Mouse (Mus musculus) C3H10T1/2 (cell line): ENCODE data around the gene Olfr1249. TPM values are rescaled to one million over a fixed set of nuclear protein-coding genes. Genes with fewer than 3 reads are reported as not detected.

Source experiments
- polyA plus RNA-seq, 2 experiments: library from polyadenylated mRNA; unstranded; fragments of >200 nt; fragmentation: generic; extraction: Trizol; gene quantifications; one replicate each; pipeline ENCODE4 v1.2.1; 2012; ENCODE audit warnings: missing spikeins in 2 of 2

Gene Olfr1249
- polyA plus RNA-seq, result not detected

DNA sequence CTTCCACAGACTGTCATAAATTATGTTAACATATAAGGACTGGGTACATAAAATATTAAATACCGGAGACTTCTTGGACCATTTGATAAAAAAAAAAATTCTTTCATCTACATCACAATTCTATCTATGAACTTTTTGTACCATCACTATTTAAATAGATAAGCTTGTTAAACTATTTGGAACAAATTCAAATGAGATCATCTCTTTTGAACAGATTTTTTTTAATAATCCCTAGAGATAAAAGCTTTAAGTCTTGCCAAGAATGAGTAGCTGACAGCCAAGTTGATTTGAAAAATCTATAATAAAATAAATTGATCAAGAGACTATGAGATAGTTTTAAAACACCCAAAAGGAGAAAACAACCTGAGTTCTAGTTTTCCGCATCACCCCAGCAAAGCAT lies at the start of gene Olfr1249:
TSS of gene Olfr1249 (minus strand) at position 101 of the 400 bp plus-strand sequence.

DNA sequence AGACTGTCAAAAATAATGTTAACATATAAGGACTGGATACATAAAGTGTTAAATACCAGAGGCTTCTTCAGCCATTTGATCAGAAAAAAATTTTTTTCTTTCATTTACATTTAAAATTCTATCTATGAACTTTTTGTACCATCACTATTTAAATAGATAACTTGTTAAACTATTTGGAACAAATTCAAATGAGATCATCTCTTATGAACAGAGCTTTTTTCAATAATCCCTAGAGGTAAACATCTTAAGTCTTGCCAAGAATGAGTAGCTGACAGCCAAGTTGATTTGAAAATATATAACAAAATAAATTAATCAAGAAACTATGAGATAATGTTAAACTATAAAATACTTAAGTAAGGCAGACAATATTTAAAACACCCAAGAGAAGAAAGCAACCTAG lies 37.1 kb upstream of the Olfr1249 start, which contains the start of gene Olfr1251:
TSS of gene Olfr1251 (minus strand) at position 101 of the 400 bp plus-strand sequence.

DNA sequence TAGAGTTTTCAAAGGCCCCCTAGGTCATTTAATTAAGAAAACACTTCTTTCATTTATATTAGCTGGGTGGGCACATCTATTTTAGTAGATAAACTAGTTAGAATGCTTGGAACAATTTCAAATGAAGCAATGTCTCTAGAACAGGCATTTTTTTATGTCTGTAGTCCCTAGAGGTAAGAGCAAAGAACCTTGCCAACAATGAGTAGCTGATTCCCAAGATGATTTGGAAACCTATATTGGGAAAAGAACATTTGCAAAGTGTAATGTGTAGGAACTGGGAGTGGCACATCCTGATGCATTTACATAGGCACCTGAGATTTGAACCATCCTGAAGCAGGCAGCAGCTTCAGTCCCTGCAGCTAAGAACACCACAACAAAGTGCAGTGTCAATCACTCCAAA lies 26.6 kb upstream of the Olfr1249 start, which contains the start of gene Olfr1250:
TSS of gene Olfr1250 (minus strand) at position 101 of the 400 bp plus-strand sequence.

DNA sequence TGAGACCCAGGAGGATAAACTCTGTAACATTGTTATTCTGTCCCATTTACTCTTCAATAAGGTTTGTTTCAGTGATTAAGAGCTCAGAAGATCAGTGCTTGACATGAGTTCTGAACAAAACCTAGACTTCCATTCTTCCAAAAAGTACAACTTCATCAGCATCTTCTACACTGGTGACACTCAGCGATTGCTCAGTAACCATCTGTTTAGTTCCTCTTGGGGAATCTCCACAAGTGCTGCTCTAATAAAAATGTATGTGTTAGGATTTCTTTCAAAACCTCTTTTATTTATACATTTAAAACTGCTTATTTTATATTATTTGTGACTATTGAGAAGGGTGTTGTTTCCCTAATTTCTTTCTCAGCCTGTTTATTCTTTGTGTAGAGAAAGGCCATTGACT lies 16.6 kb downstream of the Olfr1249 start, which contains the start of gene Olfr1248:
TSS of gene Olfr1248 (minus strand) at position 101 of the 400 bp plus-strand sequence.

DNA sequence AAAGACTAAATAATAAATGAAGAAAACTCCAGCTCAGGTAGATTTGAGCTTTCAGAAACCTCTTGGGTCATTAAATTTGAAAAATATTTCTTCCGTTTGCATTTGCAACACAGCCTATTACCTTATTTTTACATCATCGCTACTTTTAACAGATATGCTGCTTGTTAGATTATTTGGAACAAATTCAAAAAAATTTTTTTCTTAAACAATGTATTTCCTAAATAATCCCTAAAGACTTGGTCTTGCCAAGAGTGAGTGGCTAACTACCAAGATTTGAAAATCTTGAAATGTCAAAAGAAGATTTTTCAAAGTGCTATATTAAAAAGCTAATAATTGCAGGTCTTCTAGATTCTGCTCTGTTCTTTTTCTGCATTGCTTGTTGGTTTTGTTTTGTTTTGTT lies 20.8 kb downstream of the Olfr1249 start, which contains the start of gene Olfr1247:
TSS of gene Olfr1247 (minus strand) at position 101 of the 400 bp plus-strand sequence.

DNA sequence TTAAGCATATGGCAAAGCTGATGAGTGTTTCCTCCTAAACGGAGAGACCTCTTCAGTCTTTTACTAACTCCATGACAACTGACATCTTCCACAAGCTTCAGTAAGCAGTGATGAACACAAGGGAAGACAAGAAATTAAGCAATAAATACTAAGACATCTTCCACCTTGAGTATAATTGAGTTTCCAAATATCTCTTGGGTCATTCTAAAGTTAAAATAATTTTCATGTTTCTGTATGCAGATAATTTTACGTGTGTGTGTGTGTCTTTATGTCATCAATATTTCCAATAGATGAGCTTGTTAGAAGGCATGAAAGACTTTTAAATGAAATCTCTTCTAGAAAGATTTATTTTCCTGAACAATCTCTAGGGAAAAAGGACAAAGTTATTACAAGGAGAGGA lies 41.7 kb downstream of the Olfr1249 start, which contains the start of gene Olfr1246:
TSS of gene Olfr1246 (minus strand) at position 101 of the 400 bp plus-strand sequence.

Other genes with a start within 250 kb of the Olfr1249 start
- not detected for gene Olfr1238, start 225.3 kb downstream of the Olfr1249 start, polyA plus RNA-seq
- gene Olfr1239, start 214.6 kb downstream of the Olfr1249 start, polyA plus RNA-seq, result not detected
- gene Olfr1240, start 192.0 kb downstream of the Olfr1249 start, polyA plus RNA-seq, result not detected
- gene Olfr1241, start 147.9 kb downstream of the Olfr1249 start, polyA plus RNA-seq, result not detected
- gene Olfr1242, start 136.6 kb downstream of the Olfr1249 start, polyA plus RNA-seq, result not detected
- gene Olfr1243, start 103.5 kb downstream of the Olfr1249 start, polyA plus RNA-seq, result not detected
- gene Olfr1245, start 56.5 kb downstream of the Olfr1249 start, polyA plus RNA-seq, result not detected
- not detected for gene Olfr1246, start 41.8 kb downstream of the Olfr1249 start, polyA plus RNA-seq
- not detected for gene Olfr1247, start 20.9 kb downstream of the Olfr1249 start, polyA plus RNA-seq
- not detected for gene Olfr1248, start 16.7 kb downstream of the Olfr1249 start, polyA plus RNA-seq
- gene Olfr1250, start 26.5 kb upstream of the Olfr1249 start, polyA plus RNA-seq, result not detected
- not detected for gene Olfr1251, start 37.0 kb upstream of the Olfr1249 start, polyA plus RNA-seq
- not detected for gene Olfr1252, start 90.0 kb upstream of the Olfr1249 start, polyA plus RNA-seq
- not detected for gene Olfr1253, start 122.1 kb upstream of the Olfr1249 start, polyA plus RNA-seq
- not detected for gene Olfr1254, start 158.6 kb upstream of the Olfr1249 start, polyA plus RNA-seq
- gene Olfr1255, start 177.1 kb upstream of the Olfr1249 start, polyA plus RNA-seq, result not detected
- not detected for gene Olfr1256, start 206.6 kb upstream of the Olfr1249 start, polyA plus RNA-seq
- not detected for gene Olfr48, start 213.2 kb upstream of the Olfr1249 start, polyA plus RNA-seq
- not detected for gene Olfr1257, start 243.5 kb upstream of the Olfr1249 start, polyA plus RNA-seq